Comparison of ENCODE assay signal across 13 mouse cellular contexts in the genomic region with DNA sequence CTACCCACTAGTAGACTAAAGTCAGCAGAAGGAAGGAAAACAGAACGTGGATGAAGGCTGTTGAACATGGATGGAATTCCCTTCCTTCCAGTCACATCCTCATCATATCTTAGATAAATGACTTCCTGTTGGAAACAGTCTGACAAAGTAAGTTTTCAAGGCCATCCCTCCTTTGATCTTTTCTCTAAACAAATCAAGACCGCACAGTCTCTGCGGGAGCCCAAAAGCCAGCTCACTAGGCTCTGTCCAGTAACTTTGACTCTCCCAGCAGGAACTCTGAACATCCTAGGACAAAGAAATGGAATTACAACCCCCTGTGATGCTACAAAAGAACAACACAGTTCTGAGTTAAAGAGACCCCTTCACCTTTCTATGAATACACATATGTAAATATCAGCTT.
"Had no signal": no experiment of that assay in that cellular context is flagged by ENCODE, and none has a peak within 500 bp of the region (broad histone marks: within the 10 kb centered on the region; RNA-seq: fewer than 3 reads in every experiment).

No protein-coding gene starts in this region.

- H3K4me2 ChIP-seq: lung, embryonic 15.5 days; midbrain, embryonic 12.5 days; neural tube, embryonic 12.5 days; stomach, embryonic 15.5 days had no signal

- H3K4me3 ChIP-seq: lung, embryonic 15.5 days; midbrain, embryonic 10.5 days; midbrain, embryonic 12.5 days; neural tube, embryonic 12.5 days; stomach, embryonic 15.5 days had no signal

- H3K9me3 ChIP-seq: lung, embryonic 15.5 days; midbrain, embryonic 12.5 days; neural tube, embryonic 12.5 days; stomach, embryonic 15.5 days had no signal

- H3K9ac ChIP-seq: lung, embryonic 15.5 days; midbrain, embryonic 12.5 days; neural tube, embryonic 12.5 days; stomach, embryonic 15.5 days had no signal

- H3K27me3 ChIP-seq: lung, embryonic 15.5 days; midbrain, embryonic 12.5 days; neural tube, embryonic 12.5 days; stomach, embryonic 15.5 days had no signal

- H3K27ac ChIP-seq: lung, embryonic 15.5 days; midbrain, embryonic 10.5 days; midbrain, embryonic 12.5 days; neural tube, embryonic 12.5 days; stomach, embryonic 15.5 days had no signal

- H3K36me3 ChIP-seq: lung, embryonic 15.5 days; midbrain, embryonic 10.5 days; midbrain, embryonic 12.5 days; neural tube, embryonic 12.5 days; stomach, embryonic 15.5 days had no signal

- DNase-seq: lung, adult 18-20 months; lung, postnatal 4 days; midbrain, embryonic 14.5 days; right cerebral cortex, postnatal 14 days; thymus, adult 18-20 months; thymus, postnatal 14 days; thymus, postnatal 36 days had no signal

- H3K4me1 ChIP-seq: midbrain, embryonic 10.5 days; midbrain, embryonic 12.5 days; stomach, embryonic 15.5 days had no signal

- ATAC-seq: lung, postnatal 0 days had no signal
